Mouse (Mus musculus): Measurements from ENCODE around the gene Chn1. TPM values are rescaled to one million over a fixed set of nuclear protein-coding genes. Genes with fewer than 3 reads are reported as not detected.
"Not testable (repeated sequence)": the region's sequence is repeated elsewhere in the genome, so short reads cannot be mapped to it uniquely, and the experiment has no call there.

The Chn1 gene
- total RNA-seq (2022), result 10 to 100 TPM; 14.9 to 20.4 (median 16.5) TPM

GRCm38 (mm10) chr2:73774786-73775682, at the start of gene Chn1:
Gene Chn1 (minus strand): TSS chr2:73775346.
- DNase-seq, result peak; percentile 27

- DNase-seq, result no peak
Observed at GRCm38 (mm10) chr2:73818742-73819141, 43.6 kb upstream of the Chn1 start.

DNA sequence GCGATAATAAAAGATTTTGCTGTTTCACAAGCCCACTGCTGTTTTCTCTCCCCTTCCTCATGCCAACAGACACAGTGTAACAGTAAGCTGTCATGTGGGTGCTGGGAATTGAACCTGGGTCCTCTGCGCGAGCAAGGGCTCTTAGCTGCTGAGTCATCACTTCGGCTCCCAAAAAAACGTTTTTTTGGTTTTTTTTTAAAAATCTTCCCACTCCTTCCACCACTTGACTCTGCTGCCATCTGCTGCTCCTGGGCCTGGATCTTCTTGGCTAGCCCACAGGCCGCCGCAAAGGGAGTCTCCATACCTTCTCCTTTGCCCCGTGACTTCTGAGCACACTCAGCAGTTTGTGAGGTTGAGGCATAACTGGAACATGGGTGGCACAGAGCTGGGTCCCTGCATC, 32.5 kb upstream of the Chn1 start:
- no peak for DNase-seq

- not testable (repeated sequence) for DNase-seq
Observed at GRCm38 (mm10) chr2:73800127-73800526, 25.0 kb upstream of the Chn1 start.

DNA sequence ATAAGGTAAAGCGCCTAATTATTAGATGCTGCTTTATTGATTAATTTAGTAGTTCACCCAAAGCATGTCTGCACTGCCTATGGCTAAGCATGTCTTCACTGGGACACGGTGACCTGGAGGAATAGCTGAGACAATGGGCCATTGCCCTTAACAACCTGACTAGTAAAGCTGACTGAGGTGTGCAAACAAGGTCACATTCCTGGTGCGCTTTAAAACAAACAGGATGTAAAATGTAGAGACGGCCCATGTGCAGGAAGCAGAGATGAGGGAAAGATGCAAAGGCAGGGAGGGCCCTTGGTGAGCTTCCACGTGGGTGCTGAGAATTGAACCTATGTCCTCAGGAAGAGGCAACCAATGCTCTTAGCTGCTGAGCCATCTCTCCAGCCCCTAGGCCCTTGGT, 23.6 kb upstream of the Chn1 start:
- no peak for DNase-seq

GRCm38 (mm10) chr2:73798136-73798535, 23.0 kb upstream of the Chn1 start:
- DNase-seq, result no peak

- DNase-seq, result no peak
Observed at GRCm38 (mm10) chr2:73791846-73792630, 16.9 kb upstream of the Chn1 start.

DNA sequence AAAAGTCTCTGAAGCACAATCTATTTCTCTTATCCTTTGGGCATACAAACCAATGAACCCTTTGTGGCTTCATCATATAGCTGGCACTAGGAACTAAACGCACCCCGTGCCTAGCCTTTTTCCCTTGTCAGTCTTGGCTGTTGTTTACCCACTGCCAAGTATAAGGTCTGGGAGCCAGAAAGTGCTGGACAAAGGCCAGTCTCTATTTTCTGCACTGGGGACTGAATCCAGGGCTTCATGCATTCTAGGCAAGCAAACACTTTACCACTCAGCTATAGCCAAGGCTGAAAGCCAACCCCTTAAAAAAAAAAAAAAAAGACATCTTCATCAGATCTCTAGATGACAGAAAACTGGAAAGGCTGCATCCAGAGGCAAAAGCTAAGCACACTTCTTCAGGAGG, 15.2 kb upstream of the Chn1 start:
- DNase-seq, result no peak

DNA sequence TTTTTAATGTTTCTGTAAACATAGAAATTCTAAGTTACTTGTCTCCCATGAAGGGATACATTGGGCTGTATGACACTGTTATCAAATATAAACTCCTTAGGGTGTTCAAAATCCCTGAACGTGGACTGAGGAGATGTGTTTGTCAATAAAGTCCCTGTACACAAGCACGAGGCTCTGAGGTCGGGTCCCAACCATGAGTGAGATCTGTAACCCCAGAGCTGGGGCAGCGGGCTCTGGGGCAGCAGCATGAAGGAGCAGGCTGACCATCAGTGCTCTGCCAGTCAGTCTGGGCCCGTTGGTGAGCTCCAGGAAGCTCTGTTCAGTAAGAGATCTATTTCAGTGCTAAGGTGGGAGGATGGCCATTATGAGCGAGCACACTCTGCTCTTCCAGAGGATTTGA, 13.2 kb upstream of the Chn1 start:
- DNase-seq, result no peak

DNA sequence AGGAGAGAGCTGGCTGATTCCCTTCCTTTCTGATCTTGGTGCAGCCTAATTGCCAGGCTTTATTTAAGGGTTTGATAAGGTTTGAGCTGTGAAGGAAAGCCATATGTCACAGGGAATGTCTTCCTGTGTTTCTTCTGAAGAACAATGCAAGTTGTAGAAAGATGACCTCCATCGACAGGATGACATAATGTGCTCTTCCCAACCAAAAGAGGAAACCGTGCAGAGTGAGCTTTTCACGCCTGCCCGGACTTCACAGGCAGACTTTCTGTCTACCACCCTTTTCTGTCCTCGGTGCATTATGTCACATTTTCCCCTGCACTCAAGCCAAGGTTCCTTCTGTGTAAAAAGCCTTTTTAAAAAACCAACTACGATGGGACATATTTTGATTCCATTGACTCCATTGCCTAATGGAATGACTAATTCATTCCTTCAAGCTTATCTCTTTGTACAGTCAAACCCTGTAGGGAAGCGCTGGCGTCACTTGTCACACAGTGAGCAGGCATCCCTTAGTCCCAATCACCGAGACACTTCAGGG, 7.3 kb upstream of the Chn1 start:
- no peak for DNase-seq

GRCm38 (mm10) chr2:73780321-73781010, 5.3 kb upstream of the Chn1 start:
- DNase-seq, result no peak

DNA sequence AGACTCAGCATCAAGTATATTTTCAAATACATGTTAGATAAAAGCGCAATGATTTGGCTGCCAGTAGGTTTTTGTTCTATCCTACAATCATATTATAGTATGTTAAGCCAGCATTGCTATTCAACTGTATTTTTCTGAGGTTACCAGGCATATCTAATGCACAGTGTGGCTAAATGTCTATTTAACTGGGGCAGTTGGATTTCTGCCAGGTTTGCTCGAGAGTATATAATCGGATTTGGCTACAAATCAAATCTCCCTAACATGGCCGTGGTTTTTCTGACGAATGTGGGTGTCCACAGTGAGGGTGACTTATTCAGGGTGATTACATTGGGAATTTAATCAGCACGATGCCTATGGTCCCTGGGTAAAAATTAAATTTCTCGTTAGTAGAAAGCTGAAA, 4.7 kb upstream of the Chn1 start:
- no peak for DNase-seq

- DNase-seq, result no peak
Observed at GRCm38 (mm10) chr2:73779016-73779595, 4.0 kb upstream of the Chn1 start.

- DNase-seq, result no peak
Observed at GRCm38 (mm10) chr2:73776936-73777335, 1.8 kb upstream of the Chn1 start.

DNA sequence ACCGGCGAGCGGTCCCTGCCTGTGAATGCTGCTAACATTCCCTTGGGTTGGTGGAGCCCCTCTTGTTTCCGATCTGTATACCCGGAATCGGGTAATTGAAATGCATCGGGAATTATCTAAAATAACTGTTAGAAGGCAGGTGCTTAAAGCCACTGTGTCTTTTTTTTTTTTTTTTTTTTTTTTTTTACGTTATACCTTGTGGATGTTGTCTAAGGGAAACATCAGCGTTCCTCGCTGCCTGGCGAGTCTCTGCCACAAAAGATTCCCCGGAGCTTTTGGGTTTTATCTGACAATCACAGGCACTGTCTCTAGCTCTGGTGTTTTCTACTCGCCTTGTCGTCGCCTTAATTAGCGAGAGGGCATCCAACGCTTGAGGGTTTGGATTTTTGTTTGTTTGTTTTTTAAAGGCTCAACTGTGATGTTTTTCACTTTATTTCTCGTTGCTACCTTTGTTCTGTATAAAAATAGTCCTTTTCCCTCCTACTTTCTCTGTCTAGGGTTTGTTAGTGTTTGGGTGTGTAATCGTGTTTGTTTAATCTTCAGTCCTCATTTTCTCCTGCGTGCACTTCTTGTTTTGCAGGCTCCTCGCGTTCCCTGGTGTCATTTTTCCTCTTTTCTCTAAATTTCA, 651 bp upstream of the Chn1 start:
- DNase-seq, result no peak

DNA sequence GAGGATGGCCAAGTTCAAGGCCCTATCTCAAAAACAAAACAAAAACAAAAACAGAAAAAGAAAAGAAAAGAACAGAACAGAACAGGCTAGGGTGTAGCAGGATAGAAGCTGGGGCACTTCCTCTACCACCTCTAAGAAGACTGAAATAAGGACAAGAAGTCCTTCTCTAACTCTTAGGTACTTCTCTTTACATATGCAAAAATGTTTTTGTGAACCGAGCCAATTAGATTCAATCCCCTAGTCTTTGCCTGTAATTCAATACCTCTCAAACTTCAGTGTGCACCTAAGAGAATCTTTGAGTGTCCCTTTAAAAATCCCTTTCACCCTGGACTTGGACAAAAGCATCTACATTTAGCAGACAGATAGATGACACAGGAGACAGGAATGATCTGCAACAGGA, 2.2 kb downstream of the Chn1 start:
- DNase-seq, result no peak

DNA sequence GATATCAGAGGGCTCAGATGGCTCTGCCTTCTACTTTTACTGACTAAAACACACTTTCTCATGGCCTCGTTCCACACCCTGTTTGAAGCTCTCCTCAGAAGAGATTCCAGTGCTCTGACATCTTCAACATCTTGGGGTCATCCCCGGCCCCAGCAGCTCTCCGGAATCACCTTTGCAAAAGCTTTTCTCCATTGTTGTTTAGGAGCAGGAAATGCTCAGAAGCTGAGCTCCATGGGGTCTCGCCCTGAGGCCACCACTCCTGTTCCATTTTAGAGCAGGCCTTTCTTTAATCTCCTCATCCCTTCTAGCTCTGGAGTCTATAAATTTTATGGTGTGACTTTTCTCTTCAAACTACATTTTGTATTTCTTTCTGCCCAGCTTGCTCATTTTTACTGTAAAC, 6.5 kb downstream of the Chn1 start:
- no peak for DNase-seq

GRCm38 (mm10) chr2:73763541-73763940, 11.6 kb downstream of the Chn1 start:
- no peak for DNase-seq

GRCm38 (mm10) chr2:73759899-73760298, 15.2 kb downstream of the Chn1 start:
- no peak for DNase-seq

DNA sequence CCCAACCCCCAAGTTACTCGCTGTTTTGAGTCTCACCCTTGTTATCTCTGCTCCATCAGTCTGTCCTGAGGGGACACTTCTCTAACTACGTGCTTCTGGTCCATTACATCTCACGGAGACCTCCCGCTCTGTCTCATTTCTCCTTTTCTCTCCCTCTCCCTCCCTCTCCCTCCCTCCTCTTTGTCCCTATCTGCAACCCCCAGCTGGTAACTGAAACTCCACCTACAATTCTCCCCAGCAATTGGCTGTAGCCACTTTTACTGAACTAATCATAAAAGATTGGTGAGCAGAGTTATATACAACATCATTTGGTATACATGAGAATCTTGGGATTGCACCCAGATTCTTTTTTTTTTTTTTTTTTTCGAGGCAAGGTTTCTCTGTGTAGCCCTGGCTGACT, 16.1 kb downstream of the Chn1 start:
- DNase-seq, result no peak

DNA sequence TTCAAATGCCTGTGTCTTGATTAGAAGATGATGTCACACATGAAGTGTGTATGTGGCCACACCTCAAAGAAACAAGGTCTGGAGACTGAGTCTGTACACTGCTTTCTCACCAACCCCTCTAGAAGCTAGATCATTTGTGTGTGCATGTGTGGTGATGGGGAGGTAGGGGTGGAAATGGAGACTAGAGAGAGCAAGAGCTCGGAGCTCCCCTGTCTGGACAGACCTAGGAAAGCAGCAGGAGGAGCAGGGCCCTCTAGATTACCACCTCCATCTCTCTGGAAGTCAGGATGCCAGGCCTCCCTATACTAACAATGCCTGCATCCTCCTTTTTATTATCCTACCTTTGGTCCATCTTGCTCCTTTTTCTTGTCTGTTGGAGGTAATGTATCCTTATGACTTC, 27.8 kb downstream of the Chn1 start:
- DNase-seq, result no peak

DNA sequence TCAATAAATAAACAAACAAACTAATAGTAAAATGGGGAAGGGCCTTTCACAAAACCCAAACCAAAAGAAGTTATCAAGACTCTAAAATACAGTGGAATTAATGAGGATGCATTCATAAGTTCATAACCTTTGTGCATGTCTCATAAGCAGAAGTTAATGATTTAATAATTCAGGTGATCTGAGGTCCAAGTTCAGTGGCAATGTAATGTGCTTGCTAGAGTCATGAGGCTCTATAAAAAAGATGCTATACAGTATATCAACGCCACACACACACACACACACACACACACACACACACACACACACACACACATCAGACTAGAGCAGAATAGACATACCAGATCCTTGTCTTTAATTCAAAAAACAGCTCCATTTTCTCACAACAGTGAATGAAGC, 28.8 kb downstream of the Chn1 start:
- no peak for DNase-seq

Measured in adrenal gland, adult 8-10 months (tissue).